Comparison of ENCODE assay signal across 11 mouse cellular contexts in genomic region chr10:59972534-59972933, GRCm38 (mm10). TPM values are rescaled to one million over a fixed set of nuclear protein-coding genes. Genes with fewer than 3 reads are reported as not detected.
DNase-seq lines count a peak whose midpoint lies in the region; ATAC-seq and TF ChIP-seq lines count a peak whose summit lies in the region.
"Had no signal": no experiment of that assay in that cellular context is flagged by ENCODE, and none has a peak within 500 bp of the region (broad histone marks: within the 10 kb centered on the region; RNA-seq: fewer than 3 reads in every experiment).

No protein-coding gene starts in this region.

- no peak for TF ChIP-seq CTCF in heart, postnatal 0 days (IDR thresholded peaks at IDR 0.05; ENCODE audit: low read depth)

- WGBS in hindbrain, embryonic 10.5 days = 61% methylated on average over 2 of the region's 2 CpGs
- WGBS in hindbrain, embryonic 14.5 days = 28% methylated on average over 2 of the region's 2 CpGs
- 26% methylated on average over 2 of the region's 2 CpGs for WGBS in heart, postnatal 0 days
- WGBS in large intestine, adult 2 months = 27% methylated on average over 2 of the region's 2 CpGs

- H3K4me3 ChIP-seq in hindbrain, embryonic 10.5 days = no peak overlapping the region
- H3K4me3 ChIP-seq in hindbrain, embryonic 14.5 days (replicated peaks; ENCODE audit: low read length) = no peak overlapping the region
- no peak overlapping the region for H3K4me3 ChIP-seq in heart, postnatal 0 days (ENCODE audit: low read depth, low read length)
- H3K4me3 ChIP-seq: erythroblast, embryonic 14.5 days had no signal

- no peak overlapping the region for H3K9ac ChIP-seq in hindbrain, embryonic 14.5 days
- no peak overlapping the region for H3K9ac ChIP-seq in heart, postnatal 0 days (replicated peaks; ENCODE audit: low read depth, low read length)

- no peak for ATAC-seq in hindbrain, embryonic 14.5 days (ENCODE audit: low FRiP score)
- ATAC-seq in heart, postnatal 0 days (ENCODE audit: insufficient read depth, low read depth) = peak; percentile 31
- ATAC-seq: midbrain, embryonic 16.5 days had no signal

- H3K27ac ChIP-seq in hindbrain, embryonic 10.5 days = peak overlapping the region; percentile 84
- H3K27ac ChIP-seq in hindbrain, embryonic 14.5 days = no peak overlapping the region
- H3K27ac ChIP-seq in heart, postnatal 0 days (ENCODE audit: low read depth) = peak overlapping the region; percentile 89

- peak; percentile 95 for TF ChIP-seq EP300 in heart, postnatal 0 days (IDR thresholded peaks at IDR 0.05; ENCODE audit: low read depth)

- no peaks in the 10 kb centered on the region for H3K9me3 ChIP-seq in hindbrain, embryonic 10.5 days
- no peaks in the 10 kb centered on the region for H3K9me3 ChIP-seq in hindbrain, embryonic 14.5 days (ENCODE audit: control insufficient read depth, low read length)
- no peaks in the 10 kb centered on the region for H3K9me3 ChIP-seq in heart, postnatal 0 days (replicated peaks; ENCODE audit: control insufficient read depth, low read length)

- DNase-seq in hindbrain, embryonic 10.5 days (ENCODE audit: low spot score) = peak; percentile 25
- no peak for DNase-seq in hindbrain, embryonic 14.5 days (ENCODE audit: low spot score)
- peak; percentile 49 for DNase-seq in ES-CJ7 (ENCODE audit: low read depth, low spot score)
- DNase-seq in heart, postnatal 0 days (ENCODE audit: low spot score) = peak; percentile 82
- DNase-seq in large intestine, adult 2 months (ENCODE audit: low read depth, low spot score) = peak; percentile 92
- DNase-seq in urinary bladder, postnatal 4 days (ENCODE audit: low spot score in 2 of 2) = no peak
- DNase-seq in urinary bladder, postnatal 14 days (ENCODE audit: low spot score) = no peak
- no peak for DNase-seq in urinary bladder, adult 2 months (ENCODE audit: low spot score)
- DNase-seq: layer of hippocampus, postnatal 36 days had no signal

- H3K27me3 ChIP-seq in hindbrain, embryonic 10.5 days (ENCODE audit: insufficient read depth, poor library complexity, severe bottlenecking) = peaks cover 9% of the 10 kb centered on the region
- no peaks in the 10 kb centered on the region for H3K27me3 ChIP-seq in hindbrain, embryonic 14.5 days (ENCODE audit: control insufficient read depth, insufficient read depth, low read length)
- no peaks in the 10 kb centered on the region for H3K27me3 ChIP-seq in heart, postnatal 0 days (ENCODE audit: control insufficient read depth, insufficient read depth, low read length)

- H3K4me2 ChIP-seq in hindbrain, embryonic 14.5 days (replicated peaks) = no peak overlapping the region
- no peak overlapping the region for H3K4me2 ChIP-seq in heart, postnatal 0 days (ENCODE audit: low read depth, low read length)

- no peaks in the 10 kb centered on the region for H3K36me3 ChIP-seq in hindbrain, embryonic 10.5 days
- no peaks in the 10 kb centered on the region for H3K36me3 ChIP-seq in hindbrain, embryonic 14.5 days (replicated peaks; ENCODE audit: control insufficient read depth, insufficient read depth)
- H3K36me3 ChIP-seq in heart, postnatal 0 days (replicated peaks; ENCODE audit: control insufficient read depth, insufficient read depth, low read length) = no peaks in the 10 kb centered on the region

- H3K4me1 ChIP-seq in hindbrain, embryonic 10.5 days (replicated peaks) = peaks cover 50% of the 10 kb centered on the region
- peaks cover 19% of the 10 kb centered on the region for H3K4me1 ChIP-seq in hindbrain, embryonic 14.5 days (replicated peaks; ENCODE audit: control insufficient read depth, insufficient read depth, low read length)
- peaks cover 67% of the 10 kb centered on the region for H3K4me1 ChIP-seq in heart, postnatal 0 days (ENCODE audit: control insufficient read depth, insufficient read depth)

RNA-seq across cellular contexts. Expression of gene Ddit4, which starts 20.9 kb away (rescaled TPM):
- 37.5 and 37.6 TPM in 2 replicates for polyA plus RNA-seq in hindbrain, embryonic 10.5 days (2016; fragmentation: Nextera tagmentation; extraction: Ambion mirVana)
- 8.8 and 10.5 TPM in 2 replicates for polyA plus RNA-seq in hindbrain, embryonic 14.5 days (2014; fragmentation: Nextera tagmentation; extraction: Ambion mirVana)
- total RNA-seq in heart, postnatal 0 days (2014; rRNA removed; ENCODE audit: low replicate concordance) = 30.3 and 35.6 TPM in 2 replicates
- polyA plus RNA-seq in heart, postnatal 0 days (2015; fragmentation: Nextera tagmentation; extraction: Ambion mirVana) = 17.0 and 17.4 TPM in 2 replicates
- polyA plus RNA-seq in large intestine, adult 2 months (2012; rRNA removed) = 28.2 and 37.7 TPM in 2 replicates
- 20.6 and 30.7 TPM in 2 replicates for polyA plus RNA-seq in urinary bladder, adult 2 months (2012; rRNA removed)

RNA-seq across cellular contexts. Expression of gene Ascc1, which starts 30.1 kb away (rescaled TPM):
- 35.8 and 37.0 TPM in 2 replicates for polyA plus RNA-seq in hindbrain, embryonic 10.5 days (2016; fragmentation: Nextera tagmentation; extraction: Ambion mirVana)
- 45.6 and 45.9 TPM in 2 replicates for polyA plus RNA-seq in hindbrain, embryonic 14.5 days (2014; fragmentation: Nextera tagmentation; extraction: Ambion mirVana)
- 14.0 and 15.7 TPM in 2 replicates for total RNA-seq in heart, postnatal 0 days (2014; rRNA removed; ENCODE audit: low replicate concordance)
- polyA plus RNA-seq in heart, postnatal 0 days (2015; fragmentation: Nextera tagmentation; extraction: Ambion mirVana) = 34.6 and 35.8 TPM in 2 replicates
- 18.8 and 21.2 TPM in 2 replicates for polyA plus RNA-seq in large intestine, adult 2 months (2012; rRNA removed)
- polyA plus RNA-seq in urinary bladder, adult 2 months (2012; rRNA removed) = 36.2 and 39.2 TPM in 2 replicates

RNA-seq across cellular contexts. Expression of gene Anapc16, which starts 30.4 kb away (rescaled TPM):
- polyA plus RNA-seq in hindbrain, embryonic 10.5 days (2016; fragmentation: Nextera tagmentation; extraction: Ambion mirVana) = 111 and 114 TPM in 2 replicates
- polyA plus RNA-seq in hindbrain, embryonic 14.5 days (2014; fragmentation: Nextera tagmentation; extraction: Ambion mirVana) = 94.2 and 110 TPM in 2 replicates
- 29.7 and 85.4 TPM in 2 replicates for total RNA-seq in heart, postnatal 0 days (2014; rRNA removed; ENCODE audit: low replicate concordance)
- polyA plus RNA-seq in heart, postnatal 0 days (2015; fragmentation: Nextera tagmentation; extraction: Ambion mirVana) = 104 and 108 TPM in 2 replicates
- polyA plus RNA-seq in large intestine, adult 2 months (2012; rRNA removed) = 56.3 and 60.6 TPM in 2 replicates
- polyA plus RNA-seq in urinary bladder, adult 2 months (2012; rRNA removed) = 91.8 and 93.0 TPM in 2 replicates

Comparison
In these comparisons a context has a peak if more than half of its experiments do, and no peak if none do; other contexts are left out.
1. DNase-seq: peak in hindbrain, embryonic 10.5 days (single experiment), ES-CJ7 (single experiment), heart, postnatal 0 days (single experiment) and large intestine, adult 2 months (single experiment); none in hindbrain, embryonic 14.5 days (single experiment), urinary bladder, postnatal 4 days (0 of 2), urinary bladder, postnatal 14 days (single experiment) and urinary bladder, adult 2 months (single experiment).